Mouse (Mus musculus) hindbrain, embryonic 11.5 days (tissue): ENCODE measurements around the gene Phf11d. TPM values are rescaled to one million over a fixed set of nuclear protein-coding genes. Genes with fewer than 3 reads are reported as not detected.
"Not testable (repeated sequence)": the region's sequence is repeated elsewhere in the genome, so short reads cannot be mapped to it uniquely, and the experiment has no call there.

ENCODE experiments used
- ATAC-seq: fragments of 200-750 bp; cut with Nextera tagmentation; 2 replicates; pipeline ENCODE4 v1.8.0; 2017; ENCODE audit warnings: mild to moderate bottlenecking, moderate TSS enrichment, moderate library complexity; ENCODE audit not compliant: low FRiP score
- DNase-seq: peaks from one replicate; pipeline ENCODE4 v3.0.0-alpha.2; 2015; ENCODE audit warnings: low spot score
- H3K27ac ChIP-seq: fragments of 300-500 bp; sonication (generic); 2 replicates; pipeline ENCODE4 v1.5.1; 2014; ENCODE audit warnings: mild to moderate bottlenecking, low read depth, low read length
- H3K27me3 ChIP-seq: fragments of 300-500 bp; sonication (generic); 2 replicates; pipeline ENCODE4 v1.6.1; 2014; ENCODE audit warnings: mild to moderate bottlenecking, low read length, moderate library complexity, mixed read lengths; ENCODE audit not compliant: control insufficient read depth, insufficient read depth
- H3K36me3 ChIP-seq: fragments of 300-500 bp; sonication (generic); 2 replicates; pipeline ENCODE4 v1.6.1; 2014; ENCODE audit warnings: mild to moderate bottlenecking, low read length, moderate library complexity, mixed read lengths; ENCODE audit not compliant: control insufficient read depth, insufficient read depth
- H3K4me1 ChIP-seq: fragments of 300-500 bp; sonication (generic); replicated peaks from 2 replicates; pipeline ENCODE4 v1.6.1; 2014; ENCODE audit warnings: low read length, mixed read lengths; ENCODE audit not compliant: control insufficient read depth, insufficient read depth
- H3K4me2 ChIP-seq: fragments of 300-500 bp; sonication (generic); replicated peaks from 2 replicates; pipeline ENCODE4 v1.6.1; 2014; ENCODE audit warnings: mild to moderate bottlenecking, low read depth, low read length
- H3K4me3 ChIP-seq: fragments of 300-500 bp; sonication (generic); 2 replicates; pipeline ENCODE4 v1.5.1; 2014; ENCODE audit warnings: low read depth, low read length
- H3K9ac ChIP-seq: fragments of 300-500 bp; sonication (generic); 2 replicates; pipeline ENCODE4 v1.6.1; 2014; ENCODE audit warnings: low read depth, low read length
- H3K9me3 ChIP-seq: fragments of 300-500 bp; sonication (generic); 2 replicates; pipeline ENCODE4 v1.6.1; 2016; ENCODE audit warnings: low read length; ENCODE audit not compliant: control insufficient read depth
- WGBS: fragments of 180-500 bp; shearing (Covaris S2); extraction: QIAGEN DNeasy Blood & Tissue Kit; methylation state at CpG from one replicate; pipeline ENCODE4 v1.1.7; 2014; 5-methylcytosine and 5-hydroxymethylcytosine counted together
- polyA plus RNA-seq: library from polyadenylated mRNA; unstranded; fragments of >200 nt; fragmentation: Nextera tagmentation; extraction: Ambion mirVana; gene quantifications from 2 replicates; pipeline ENCODE4 v1.2.1, GENCODE M21; 2014

The Phf11d gene
- polyA plus RNA-seq, 1 experiment from 2014 or later: 0.15 TPM

GRCm38 (mm10) chr14:59341189-59341588, 24.1 kb downstream of the Phf11d start, which contains the start of gene Phf11b:
Gene Phf11b, minus strand, starts transcription at chr14:59341351.
- not testable (repeated sequence) for H3K27ac ChIP-seq, ATAC-seq, H3K4me1 ChIP-seq, H3K9me3 ChIP-seq, H3K4me3 ChIP-seq, H3K4me2 ChIP-seq, DNase-seq, H3K27me3 ChIP-seq, H3K9ac ChIP-seq, H3K36me3 ChIP-seq
- WGBS: 79% methylated on average over 1 of the region's 1 CpGs

GRCm38 (mm10) chr14:59339541-59339940, 25.7 kb downstream of the Phf11d start:
- Histone ChIP-seq H3K27ac (no peak overlapping the region), H3K27me3 (no peaks in the 10 kb centered on the region), H3K9me3 (no peaks in the 10 kb centered on the region), H3K36me3 (no peaks in the 10 kb centered on the region), H3K4me1 (no peaks in the 10 kb centered on the region), H3K9ac (no peak overlapping the region), H3K4me3 (no peak overlapping the region), H3K4me2 (no peak overlapping the region)
- no peak for DNase-seq
- 100% methylated on average over 1 of the region's 1 CpGs for WGBS
- no peak for ATAC-seq

- H3K27ac ChIP-seq, H3K4me3 ChIP-seq, H3K36me3 ChIP-seq, ATAC-seq, H3K9me3 ChIP-seq, H3K9ac ChIP-seq, H3K4me2 ChIP-seq, DNase-seq, H3K4me1 ChIP-seq, H3K27me3 ChIP-seq: not testable (repeated sequence)
- 77% methylated on average over 3 of the region's 3 CpGs for WGBS
Observed at GRCm38 (mm10) chr14:59336056-59336455, 29.2 kb downstream of the Phf11d start.

GRCm38 (mm10) chr14:59330499-59330898, 34.8 kb downstream of the Phf11d start:
- not testable (repeated sequence) for H3K4me2 ChIP-seq, H3K27ac ChIP-seq, H3K4me1 ChIP-seq, H3K4me3 ChIP-seq, ATAC-seq, H3K9ac ChIP-seq, H3K36me3 ChIP-seq, H3K9me3 ChIP-seq, H3K27me3 ChIP-seq
- peak; percentile 8 for DNase-seq
- 56% methylated on average over 3 of the region's 3 CpGs for WGBS

- not testable (repeated sequence) for DNase-seq, ATAC-seq, H3K4me1 ChIP-seq, H3K4me2 ChIP-seq, H3K27me3 ChIP-seq, H3K36me3 ChIP-seq, H3K9ac ChIP-seq, H3K9me3 ChIP-seq, H3K27ac ChIP-seq, H3K4me3 ChIP-seq
- WGBS: 83% methylated on average over 6 of the region's 6 CpGs
Observed at GRCm38 (mm10) chr14:59319970-59320369, 45.3 kb downstream of the Phf11d start.

GRCm38 (mm10) chr14:59319036-59319435, 46.2 kb downstream of the Phf11d start:
- not testable (repeated sequence) for H3K9ac ChIP-seq, DNase-seq, H3K27ac ChIP-seq, H3K4me1 ChIP-seq, H3K27me3 ChIP-seq, H3K36me3 ChIP-seq, H3K9me3 ChIP-seq, H3K4me2 ChIP-seq, ATAC-seq, H3K4me3 ChIP-seq
- 100% methylated on average over 3 of the region's 3 CpGs for WGBS

Other genes starting within 250 kb of the Phf11d start
- not detected in 2 replicates for gene 1700129C05Rik, start 222.6 kb downstream of the Phf11d start, polyA plus RNA-seq
- not detected in 2 replicates for gene Gm5142, start 186.7 kb downstream of the Phf11d start, polyA plus RNA-seq
- gene Rcbtb1, start 164.3 kb downstream of the Phf11d start, polyA plus RNA-seq: 103 and 107 TPM in 2 replicates
- gene Gm6904, start 105.3 kb downstream of the Phf11d start, polyA plus RNA-seq: 0.17 TPM in 1 of 2 replicates, not detected in the other
- gene Phf11a, start 67.9 kb downstream of the Phf11d start, polyA plus RNA-seq: 0.13 TPM in 1 of 2 replicates, not detected in the other
- gene Phf11b, start 24.1 kb downstream of the Phf11d start, polyA plus RNA-seq: 0.15 and 0.48 TPM in 2 replicates
- gene Phf11c, start 29.9 kb upstream of the Phf11d start, polyA plus RNA-seq: 0.77 and 0.81 TPM in 2 replicates
- gene Setdb2, start 75.4 kb upstream of the Phf11d start, polyA plus RNA-seq: 9.8 and 10.6 TPM in 2 replicates
- gene Cab39l, start 75.5 kb upstream of the Phf11d start, polyA plus RNA-seq: 47.0 and 47.7 TPM in 2 replicates
- 31.0 and 33.3 TPM in 2 replicates for gene Cdadc1, start 232.5 kb upstream of the Phf11d start, polyA plus RNA-seq